Mouse (Mus musculus): ENCODE data around the gene Hist1h2bc. TPM values are rescaled to one million over a fixed set of nuclear protein-coding genes. Genes with fewer than 3 reads are reported as not detected.
"Not testable (repeated sequence)": the region's sequence is repeated elsewhere in the genome, so short reads cannot be mapped to it uniquely, and the experiment has no call there.

The Hist1h2bc gene
- total and polyA plus RNA-seq, 2 experiments, result 228 to 312 TPM

DNA sequence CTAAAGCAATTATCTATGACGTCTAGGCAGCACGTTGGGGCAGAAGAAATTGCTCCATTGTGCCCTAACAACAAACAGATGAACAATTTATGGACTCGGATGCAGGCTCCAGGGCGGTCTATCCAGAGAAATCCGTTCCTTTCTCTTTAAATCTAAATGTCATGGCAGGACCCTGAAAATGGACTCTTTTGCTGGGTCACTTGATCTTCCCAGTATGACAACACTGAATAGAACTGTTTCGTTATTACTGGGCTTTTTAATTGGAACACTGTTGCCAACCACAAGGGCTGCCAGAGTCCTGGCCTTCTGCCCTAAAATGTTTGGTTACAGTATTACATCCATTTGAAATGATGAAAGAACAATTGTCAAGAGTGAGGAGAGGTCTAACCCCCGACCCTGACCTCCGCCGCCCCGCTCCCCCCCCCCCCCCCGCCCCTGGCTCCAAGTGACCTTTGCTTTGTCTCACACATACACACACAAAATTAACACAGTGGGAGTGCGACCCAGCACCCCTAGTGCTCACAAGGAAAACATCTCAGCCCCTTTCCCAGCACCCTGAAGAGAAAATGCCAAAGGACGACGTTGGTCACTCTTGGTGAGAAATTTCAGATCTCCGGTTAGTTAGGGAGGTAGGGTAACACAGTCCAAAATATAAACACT, 25.8 kb downstream of the Hist1h2bc start:
- peaks cover 25% of the 10 kb centered on the region for H3K4me1 ChIP-seq (ENCODE audit: control insufficient read depth, insufficient read depth, low read length)
- H3K27me3 ChIP-seq (ENCODE audit: control insufficient read depth, insufficient read depth, low read length), result no peaks in the 10 kb centered on the region
- DNase-seq (ENCODE audit: extremely low read depth, low read depth, low spot score), result peak; percentile 94

DNA sequence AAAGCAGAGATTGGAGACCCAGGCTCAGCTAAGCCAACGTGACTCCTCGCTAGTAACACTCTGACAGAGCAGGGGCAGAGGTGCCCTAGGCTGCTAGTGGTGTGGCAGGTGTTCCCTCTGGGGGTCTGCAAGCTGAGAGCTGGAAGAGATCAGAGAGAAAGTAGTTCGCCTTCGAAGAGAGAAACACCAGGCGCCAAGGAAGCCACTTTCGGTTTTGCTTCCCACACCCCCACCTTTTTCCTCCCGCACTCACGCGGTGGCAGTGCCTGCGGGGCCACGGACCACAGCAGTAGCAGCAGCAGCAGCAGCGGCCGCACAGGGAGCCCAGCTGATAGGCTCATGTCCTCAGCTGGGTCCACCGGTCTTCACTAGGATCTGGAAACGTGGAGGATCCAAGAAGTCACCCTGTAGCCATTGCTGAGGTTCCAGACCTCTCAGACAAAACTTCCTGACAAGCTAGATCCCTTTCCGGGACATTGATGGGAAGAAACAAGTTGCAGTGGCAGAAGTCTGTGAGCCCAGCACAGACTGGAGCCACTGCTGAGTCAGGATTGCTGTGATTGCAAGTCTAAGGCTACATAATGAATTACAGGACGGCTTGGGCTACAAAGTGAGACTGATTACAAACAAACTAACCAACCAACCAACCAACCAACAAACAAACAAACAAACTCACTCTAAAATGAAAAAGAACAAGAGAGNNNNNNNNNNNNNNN, 26.5 kb downstream of the Hist1h2bc start, which contains the start of gene Hfe:
Gene Hfe, minus strand, starts transcription at position 481 of the 716 bp plus-strand sequence.
- DNase-seq (ENCODE audit: extremely low read depth, low read depth, low spot score), result peak; percentile 74
- H3K9ac ChIP-seq (ENCODE audit: low read depth, low read length), result peak within 1 kb of the TSS; percentile 92
- peak within 1 kb of the TSS; percentile 81 for H3K4me3 ChIP-seq (ENCODE audit: insufficient read depth, low read depth, low read length)
- under 1% methylated on average over 17 of the region's 17 CpGs for WGBS
- H3K4me1 ChIP-seq (ENCODE audit: control insufficient read depth, insufficient read depth, low read length), result peaks cover 25% of the 10 kb centered on the region
- no peaks in the 10 kb centered on the region; the same call in 1 of the 2 replicates for H3K36me3 ChIP-seq (ENCODE audit: control insufficient read depth, insufficient read depth, low read length)
- H3K79me2 ChIP-seq (ENCODE audit: control insufficient read depth, insufficient read depth, low read length), result no peaks in the 10 kb centered on the region
- TF ChIP-seq CTCF (IDR thresholded peaks at IDR 0.05; ENCODE audit: low read depth, low read length), result no peak
- peak; percentile 53; the same call in 1 of the 2 replicates for TF ChIP-seq POLR2A (IDR thresholded peaks at IDR 0.05; ENCODE audit: extremely low read depth, insufficient read depth, low read length)
- H3K27ac ChIP-seq (replicated peaks; ENCODE audit: insufficient read depth, low read depth, low read length), result peak within 1 kb of the TSS; percentile 93
- no peaks in the 10 kb centered on the region for H3K27me3 ChIP-seq (ENCODE audit: control insufficient read depth, insufficient read depth, low read length)

More for the DNA sequence above, 25.8 kb downstream of the Hist1h2bc start:
- Histone ChIP-seq H3K27ac (replicated peaks; ENCODE audit: insufficient read depth, low read depth, low read length) (peak overlapping the region; percentile 93), H3K36me3 (ENCODE audit: control insufficient read depth, insufficient read depth, low read length) (peaks cover 6% of the 10 kb centered on the region; the same call in 1 of the 2 replicates), H3K79me2 (ENCODE audit: control insufficient read depth, insufficient read depth, low read length) (no peaks in the 10 kb centered on the region), H3K4me3 (ENCODE audit: insufficient read depth, low read depth, low read length) (peak overlapping the region; percentile 81), H3K9ac (ENCODE audit: low read depth, low read length) (peak overlapping the region; percentile 92)
- TF ChIP-seq POLR2A (IDR thresholded peaks at IDR 0.05; ENCODE audit: extremely low read depth, insufficient read depth, low read length) (no peak), CTCF (IDR thresholded peaks at IDR 0.05; ENCODE audit: low read depth, low read length) (no peak)
- WGBS, result 7% methylated on average over 15 of the region's 15 CpGs

DNA sequence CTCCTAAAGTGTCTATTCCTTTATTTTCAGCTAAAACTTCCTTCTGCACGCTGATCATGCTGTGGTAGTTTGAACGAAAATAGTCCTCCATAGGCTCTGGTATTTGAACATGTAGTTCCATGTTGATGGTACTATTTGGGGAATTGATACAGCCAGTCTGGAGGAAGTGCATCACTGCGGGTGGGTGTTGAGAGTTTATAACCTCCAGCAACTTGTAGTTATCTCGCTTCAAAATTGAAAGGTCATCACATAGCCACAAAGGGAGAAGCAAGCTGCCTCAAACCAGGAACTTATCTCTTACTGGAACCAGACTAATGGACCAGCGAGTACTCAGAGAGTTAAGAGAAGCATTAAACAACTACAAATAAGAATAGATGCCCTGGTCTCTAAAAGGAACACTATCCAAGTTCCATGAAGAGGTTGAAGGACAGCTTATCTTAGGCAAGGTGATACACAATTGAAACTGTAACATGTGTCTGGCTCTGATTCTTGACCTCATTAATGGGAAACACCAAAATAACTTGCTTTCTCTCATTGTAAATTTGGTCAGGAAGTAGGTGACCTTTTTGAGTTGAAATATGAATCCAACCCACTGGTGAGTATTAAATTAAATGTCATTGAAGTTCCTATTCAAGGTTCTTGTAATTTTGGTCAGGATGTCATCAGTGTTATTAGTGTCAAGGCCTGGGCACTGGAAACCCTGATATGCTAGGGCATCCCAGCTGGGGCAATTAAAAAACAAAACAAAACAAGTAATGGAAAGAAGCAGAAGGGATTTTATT, 32.5 kb downstream of the Hist1h2bc start:
- TF ChIP-seq POLR2A (IDR thresholded peaks at IDR 0.05; ENCODE audit: extremely low read depth, insufficient read depth, low read length), result no peak
- no peak for TF ChIP-seq CTCF (IDR thresholded peaks at IDR 0.05; ENCODE audit: low read depth, low read length)
- 77% methylated on average over 5 of the region's 5 CpGs for WGBS
- H3K9ac ChIP-seq (ENCODE audit: low read depth, low read length), result no peak overlapping the region
- H3K79me2 ChIP-seq (ENCODE audit: control insufficient read depth, insufficient read depth, low read length), result no peaks in the 10 kb centered on the region
- no peak overlapping the region for H3K4me3 ChIP-seq (ENCODE audit: insufficient read depth, low read depth, low read length)
- H3K27ac ChIP-seq (replicated peaks; ENCODE audit: insufficient read depth, low read depth, low read length), result no peak overlapping the region
- DNase-seq (ENCODE audit: extremely low read depth, low read depth, low spot score), result peak; percentile 58
- H3K4me1 ChIP-seq (ENCODE audit: control insufficient read depth, insufficient read depth, low read length), result peaks cover 12% of the 10 kb centered on the region; the same call in 1 of the 2 replicates
- H3K27me3 ChIP-seq (ENCODE audit: control insufficient read depth, insufficient read depth, low read length), result no peaks in the 10 kb centered on the region
- H3K36me3 ChIP-seq (ENCODE audit: control insufficient read depth, insufficient read depth, low read length), result no peaks in the 10 kb centered on the region

DNA sequence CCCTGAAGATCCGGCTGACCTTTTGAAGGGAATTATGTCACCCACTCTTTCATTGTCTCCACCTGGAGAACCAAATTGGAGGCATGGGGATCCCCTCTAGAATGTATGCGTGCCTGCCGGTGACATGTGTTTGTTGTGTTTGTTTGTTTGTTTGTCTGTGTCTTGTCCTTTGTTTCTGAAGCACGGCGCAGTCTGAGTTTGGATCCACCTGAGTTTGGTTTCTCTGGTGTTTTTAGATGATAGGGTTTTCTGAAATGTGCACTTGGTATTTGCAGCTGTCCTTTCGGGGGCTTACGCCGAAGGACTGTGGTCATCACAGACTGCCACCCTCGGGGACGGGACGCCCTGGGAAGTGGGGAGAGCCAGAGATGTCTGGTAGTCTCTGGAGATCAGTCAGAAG, 33.2 kb downstream of the Hist1h2bc start:
- TF ChIP-seq POLR2A (IDR thresholded peaks at IDR 0.05; ENCODE audit: extremely low read depth, insufficient read depth, low read length), result no peak
- no peak for TF ChIP-seq CTCF (IDR thresholded peaks at IDR 0.05; ENCODE audit: low read depth, low read length)
- H3K9ac ChIP-seq (ENCODE audit: low read depth, low read length), result no peak overlapping the region
- no peaks in the 10 kb centered on the region for H3K36me3 ChIP-seq (ENCODE audit: control insufficient read depth, insufficient read depth, low read length)

DNA sequence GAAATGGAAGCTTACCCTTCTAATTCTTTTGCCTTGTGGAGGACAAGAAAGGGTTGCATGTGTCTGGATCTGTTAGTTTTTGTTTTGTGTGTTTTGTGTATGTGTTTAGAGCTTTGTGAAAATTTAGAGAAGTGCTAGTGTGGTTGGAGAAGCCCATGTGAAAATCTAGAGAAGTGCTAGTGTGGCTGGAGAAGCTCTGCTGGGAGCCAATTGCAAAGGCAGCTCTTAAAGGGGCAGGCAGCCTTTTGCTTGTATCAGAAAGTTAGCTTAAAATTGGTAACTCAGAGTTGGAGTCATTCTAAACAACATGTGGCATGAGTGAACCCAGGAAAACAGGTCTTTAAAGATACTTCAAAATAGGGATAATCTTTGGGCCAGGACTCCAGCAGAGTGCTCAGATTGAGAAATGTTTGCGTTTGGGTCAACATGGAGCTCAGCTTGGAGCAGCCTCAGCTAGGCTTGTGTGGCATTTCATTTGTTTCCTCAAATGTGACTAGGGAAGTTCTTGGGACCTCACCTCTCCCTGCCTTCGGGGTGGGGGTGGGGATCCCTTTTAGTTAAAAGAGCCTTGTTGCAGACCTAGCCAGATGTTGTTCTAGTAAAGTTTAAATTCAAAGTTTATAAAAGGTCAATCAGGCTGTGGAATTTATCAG, 33.7 kb downstream of the Hist1h2bc start:
- peak; percentile 68 for DNase-seq (ENCODE audit: extremely low read depth, low read depth, low spot score)
- H3K36me3 ChIP-seq (ENCODE audit: control insufficient read depth, insufficient read depth, low read length); H3K27me3 ChIP-seq (ENCODE audit: control insufficient read depth, insufficient read depth, low read length); H3K79me2 ChIP-seq (ENCODE audit: control insufficient read depth, insufficient read depth, low read length); H3K4me3 ChIP-seq (ENCODE audit: insufficient read depth, low read depth, low read length); H3K9ac ChIP-seq (ENCODE audit: low read depth, low read length): not testable (repeated sequence)
- H3K27ac ChIP-seq (replicated peaks; ENCODE audit: insufficient read depth, low read depth, low read length), result peak overlapping the region; percentile 36
- peaks cover 12% of the 10 kb centered on the region; the same call in 1 of the 2 replicates for H3K4me1 ChIP-seq (ENCODE audit: control insufficient read depth, insufficient read depth, low read length)
- 11% methylated on average over 2 of the region's 2 CpGs for WGBS

More for the DNA sequence above, 33.2 kb downstream of the Hist1h2bc start:
- Histone ChIP-seq H3K4me3 (ENCODE audit: insufficient read depth, low read depth, low read length) (no peak overlapping the region), H3K27me3 (ENCODE audit: control insufficient read depth, insufficient read depth, low read length) (no peaks in the 10 kb centered on the region), H3K27ac (replicated peaks; ENCODE audit: insufficient read depth, low read depth, low read length) (peak overlapping the region; percentile 36), H3K4me1 (ENCODE audit: control insufficient read depth, insufficient read depth, low read length) (peaks cover 12% of the 10 kb centered on the region; the same call in 1 of the 2 replicates), H3K79me2 (ENCODE audit: control insufficient read depth, insufficient read depth, low read length) (no peaks in the 10 kb centered on the region)
- 64% methylated on average over 11 of the region's 11 CpGs for WGBS
- DNase-seq (ENCODE audit: extremely low read depth, low read depth, low spot score), result no peak
